Mouse (Mus musculus) spleen, postnatal 4 days (tissue): Measurements from ENCODE around the gene Sgk2.

ENCODE experiments used
- DNase-seq, 2 experiments: peaks; one replicate each; pipeline ENCODE4 v3.0.0; 2022; ENCODE audit warnings: low spot score in 2 of 2

Sgk2 gene

DNA sequence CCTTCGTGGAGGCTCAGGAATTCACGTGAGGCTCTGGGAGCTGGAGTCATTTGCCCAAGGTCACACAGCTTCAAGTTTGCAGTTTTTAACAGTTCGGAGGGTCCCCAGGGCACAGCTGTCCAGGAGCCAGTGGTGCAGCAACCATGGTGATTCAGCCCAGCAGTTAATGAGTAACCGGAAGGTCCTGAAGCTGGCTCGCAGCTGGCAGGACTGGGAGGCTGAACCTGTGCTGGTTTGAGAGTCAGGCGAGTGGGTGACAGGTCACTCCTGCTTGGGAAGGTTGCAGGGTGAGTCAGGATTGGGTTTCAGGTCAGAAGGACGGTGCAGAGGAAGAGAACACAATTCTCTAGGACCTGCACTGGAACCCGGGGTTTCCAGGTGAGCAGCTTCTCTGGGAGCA, at the start of gene Sgk2:
Gene Sgk2, plus strand, starts transcription at position 113 of the 400 bp plus-strand sequence.
- no peak for DNase-seq

DNA sequence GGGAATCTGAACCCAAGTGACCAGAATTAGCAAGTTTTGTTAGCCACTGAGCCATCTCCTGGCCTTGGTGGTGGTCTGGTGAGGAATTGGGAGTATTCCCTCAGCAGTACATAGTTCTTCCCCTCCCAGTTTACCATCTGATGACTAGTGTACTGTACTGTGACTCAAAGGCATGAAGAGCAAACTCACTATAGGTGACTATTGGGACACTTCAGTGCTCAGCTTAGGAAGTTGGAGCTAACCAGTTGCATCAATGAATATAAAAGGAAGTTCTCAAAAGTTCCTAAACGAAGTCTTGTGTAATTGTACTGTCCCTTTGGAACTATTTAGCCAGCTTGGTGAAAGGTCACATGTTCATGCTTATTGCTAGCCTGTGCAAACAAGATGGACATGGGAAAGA, 47.6 kb upstream of the Sgk2 start:
- no peak for DNase-seq

DNA sequence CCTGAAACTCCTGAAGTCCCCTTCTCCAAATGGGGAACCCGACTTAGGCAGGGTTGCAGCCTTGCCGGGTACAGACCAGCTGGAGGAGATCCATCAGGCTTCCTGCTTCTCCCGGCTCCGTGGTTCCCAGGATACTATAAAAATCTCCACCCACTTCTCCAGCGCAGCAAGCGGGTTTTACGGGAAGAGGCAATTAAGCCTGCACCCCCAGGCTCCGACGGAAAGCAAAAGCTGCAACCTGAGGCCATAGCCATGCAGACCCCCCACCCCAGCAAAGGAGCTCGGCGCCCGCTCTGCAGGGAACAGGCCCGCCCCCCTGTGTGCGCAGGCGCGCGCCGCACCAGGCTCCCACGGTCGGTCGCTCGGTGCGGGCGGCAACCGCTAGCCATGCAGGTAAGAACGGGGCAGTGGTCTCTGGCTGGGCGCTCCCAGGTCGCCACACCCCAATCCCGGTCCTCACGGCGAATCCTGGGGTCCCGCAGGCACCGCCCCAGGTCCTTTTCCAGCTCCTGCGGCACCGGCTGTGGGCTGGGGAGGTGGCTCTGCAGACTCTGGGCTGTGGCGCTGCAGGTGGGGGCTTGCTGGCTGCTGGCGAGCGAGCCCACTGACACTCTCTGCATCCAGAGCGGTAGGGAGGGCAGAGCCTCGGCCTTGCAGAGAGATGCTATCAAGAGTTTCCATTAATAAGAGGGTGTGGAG, 43.8 kb upstream of the Sgk2 start, which contains the start of gene L3mbtl1:
Gene L3mbtl1, plus strand, starts transcription at position 325 of the 699 bp plus-strand sequence.
- no peak for DNase-seq

DNA sequence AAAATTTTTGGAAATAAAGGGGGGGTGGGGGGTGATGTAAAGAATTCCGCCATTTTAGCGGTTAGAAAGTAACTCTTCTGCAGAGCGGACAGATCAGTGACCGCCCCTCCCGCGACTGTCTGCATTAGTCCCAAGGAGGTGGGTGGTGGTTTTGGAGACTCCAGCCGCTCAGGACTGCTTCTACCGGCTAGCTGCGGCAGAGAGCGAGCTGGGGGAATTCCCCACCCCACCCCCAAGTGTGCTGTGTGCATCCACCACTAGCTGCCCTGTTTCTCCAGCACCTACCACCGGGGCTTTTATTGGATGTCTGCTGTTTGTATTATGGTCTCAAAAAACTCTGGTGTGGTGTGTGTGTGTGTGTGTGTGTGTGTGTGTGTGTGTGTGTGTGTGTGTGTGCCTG, 43.2 kb upstream of the Sgk2 start:
- no peak for DNase-seq

DNA sequence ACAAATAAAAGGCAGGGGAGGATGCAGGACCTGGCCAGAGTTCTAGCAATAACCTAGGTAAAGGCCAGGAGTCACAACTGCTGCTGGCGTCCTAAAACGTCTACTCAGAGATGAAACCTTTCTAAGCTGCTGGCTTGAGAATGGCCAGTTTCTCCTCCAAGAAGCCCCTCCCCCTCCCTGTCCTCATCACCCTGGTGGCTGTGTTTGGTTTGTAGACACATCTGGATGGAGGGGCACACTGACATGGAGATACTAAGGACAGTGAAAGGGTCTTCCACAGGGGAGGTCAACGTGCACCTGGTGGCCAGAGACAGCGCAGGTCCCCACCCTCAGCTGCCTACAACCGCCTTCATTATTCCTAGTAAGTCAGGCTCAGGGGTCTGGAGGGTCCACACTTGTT, 40.2 kb upstream of the Sgk2 start:
- no peak for DNase-seq

DNA sequence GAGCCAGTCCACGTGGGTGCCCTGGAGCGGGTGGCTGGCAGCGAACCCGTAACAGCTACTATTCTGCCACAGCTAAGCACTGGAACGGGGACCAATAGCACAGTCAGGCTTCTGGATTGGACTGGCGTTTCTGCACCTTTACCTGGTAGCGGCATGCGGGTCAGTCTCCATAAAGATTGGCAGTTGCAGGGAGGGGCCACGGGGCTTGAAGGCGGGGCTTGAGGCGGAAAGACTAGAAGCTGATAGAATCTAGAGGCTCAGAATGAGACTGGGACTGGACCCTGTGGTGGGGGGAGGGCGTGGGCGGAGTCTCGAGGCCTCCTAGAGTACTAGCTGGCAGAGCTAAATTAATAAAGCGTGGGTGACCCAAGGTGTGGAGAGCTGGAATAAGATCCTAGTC, 39.4 kb upstream of the Sgk2 start:
- DNase-seq, result no peak

DNA sequence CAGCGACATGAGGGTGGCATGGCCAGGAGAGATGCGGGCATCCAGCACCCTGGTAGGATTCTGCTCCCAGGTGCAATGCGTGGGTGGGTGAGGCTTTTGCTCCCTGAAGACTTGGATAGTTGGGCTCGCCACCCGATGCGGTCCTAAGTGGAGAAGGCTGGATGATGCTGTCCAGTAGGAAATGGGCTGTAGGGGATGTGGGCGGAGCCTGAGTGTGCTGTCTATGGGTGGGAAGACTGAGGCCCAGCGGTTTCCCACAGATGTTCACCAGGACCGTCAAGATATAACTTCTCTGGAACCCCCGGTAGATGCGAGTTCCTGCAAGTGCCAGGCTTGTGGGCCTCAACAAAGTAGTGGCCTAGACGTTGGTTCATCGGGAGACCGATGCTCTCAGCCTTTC, 38.9 kb upstream of the Sgk2 start:
- DNase-seq, result no peak

DNA sequence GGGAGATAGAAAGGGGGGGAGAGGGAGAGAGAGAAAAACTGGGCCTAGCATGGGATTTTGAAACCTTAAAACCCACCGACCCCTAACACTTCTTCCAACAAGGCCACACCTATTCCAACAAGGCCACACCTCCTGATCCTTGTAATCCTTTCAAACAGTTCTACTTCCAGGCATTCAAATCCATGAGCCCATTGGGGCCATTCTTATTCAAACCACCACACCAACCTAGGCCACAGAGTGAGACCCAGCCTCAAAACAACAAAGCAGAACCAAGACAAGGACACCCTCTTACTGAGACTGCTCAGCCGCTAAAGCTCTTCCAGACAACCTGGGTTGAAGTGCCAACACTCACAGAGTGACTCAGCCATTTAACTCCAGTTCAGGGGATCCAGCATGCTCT, 36.4 kb upstream of the Sgk2 start:
- DNase-seq, result no peak

DNA sequence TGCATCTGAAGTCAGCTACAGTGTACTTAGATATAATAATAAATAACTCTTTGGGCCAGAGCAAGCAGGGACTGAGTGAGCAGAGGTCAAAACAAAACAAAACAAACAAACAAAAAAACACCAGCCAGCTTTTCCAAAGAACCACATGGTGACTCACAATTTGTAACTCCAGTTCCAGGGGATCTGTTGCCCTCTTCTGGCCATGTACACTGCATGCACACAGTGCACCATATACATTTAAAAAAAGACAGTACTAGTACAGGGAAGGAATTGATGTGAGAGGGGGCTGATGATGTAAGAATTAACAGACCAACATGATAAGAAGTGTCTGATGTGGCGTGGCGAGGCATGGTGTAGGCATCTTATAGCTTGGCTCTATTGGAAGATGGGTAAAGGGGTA, 30.3 kb upstream of the Sgk2 start:
- DNase-seq, result no peak

DNA sequence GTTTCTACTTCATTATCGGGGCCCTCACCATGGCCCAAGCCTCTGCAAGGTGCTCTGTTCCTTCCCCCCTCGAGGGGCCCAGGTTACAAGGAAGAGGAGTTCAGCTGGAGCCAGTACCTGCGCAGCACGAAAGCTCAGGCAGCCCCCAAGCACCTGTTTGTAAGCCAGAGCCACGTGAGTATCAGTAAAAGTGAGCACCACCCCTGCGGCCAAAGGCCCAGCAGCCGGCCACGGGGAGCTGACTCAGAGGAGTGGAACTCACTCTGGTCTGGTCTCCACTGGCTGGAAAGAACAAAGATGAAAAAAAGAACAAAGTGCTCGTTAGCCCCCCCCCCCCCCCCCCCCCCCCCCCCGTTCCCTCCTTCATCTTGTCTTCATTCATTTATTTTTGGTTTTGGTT, 25.8 kb upstream of the Sgk2 start:
- DNase-seq, result no peak

DNA sequence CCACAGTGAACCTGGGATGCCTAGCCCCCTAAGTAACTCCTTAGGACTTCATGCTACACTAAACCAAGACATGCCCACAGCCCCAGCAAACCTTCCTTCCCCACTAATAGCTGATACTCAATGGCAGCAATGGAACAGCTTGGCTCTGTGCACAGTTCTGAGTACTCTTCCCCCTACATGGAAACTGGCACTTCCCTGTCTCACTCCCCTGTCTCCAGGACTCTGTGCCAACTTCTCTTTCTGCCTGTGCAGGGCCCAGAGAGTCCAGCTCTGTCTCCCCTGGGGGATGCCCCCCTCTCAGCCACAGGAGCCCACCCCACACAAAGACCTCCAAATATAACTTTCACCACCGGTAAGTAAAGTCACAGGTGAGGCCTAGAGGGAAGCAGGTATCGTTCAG, 20.4 kb upstream of the Sgk2 start:
- DNase-seq, result no peak

DNA sequence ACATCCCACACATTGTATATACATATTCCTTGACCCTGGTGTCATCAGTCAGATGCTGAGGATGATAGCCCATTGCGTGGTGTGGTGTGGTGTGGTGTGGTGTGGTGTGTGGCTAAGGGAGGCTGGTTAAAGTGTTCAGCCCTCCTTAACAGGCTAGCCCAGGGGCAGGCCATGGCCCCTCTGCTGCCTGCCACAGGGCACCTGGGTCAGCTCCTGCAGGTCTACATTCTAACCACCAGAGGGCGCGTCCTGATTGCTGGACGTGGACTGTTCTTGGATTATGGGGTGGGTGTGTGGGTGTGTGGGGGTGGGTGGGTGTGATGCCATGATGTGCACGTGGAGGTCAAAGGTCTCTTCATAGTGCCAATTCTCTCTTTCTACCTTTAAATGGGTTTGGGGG, 18.8 kb upstream of the Sgk2 start:
- peak; percentile 28 to 74 for DNase-seq

DNA sequence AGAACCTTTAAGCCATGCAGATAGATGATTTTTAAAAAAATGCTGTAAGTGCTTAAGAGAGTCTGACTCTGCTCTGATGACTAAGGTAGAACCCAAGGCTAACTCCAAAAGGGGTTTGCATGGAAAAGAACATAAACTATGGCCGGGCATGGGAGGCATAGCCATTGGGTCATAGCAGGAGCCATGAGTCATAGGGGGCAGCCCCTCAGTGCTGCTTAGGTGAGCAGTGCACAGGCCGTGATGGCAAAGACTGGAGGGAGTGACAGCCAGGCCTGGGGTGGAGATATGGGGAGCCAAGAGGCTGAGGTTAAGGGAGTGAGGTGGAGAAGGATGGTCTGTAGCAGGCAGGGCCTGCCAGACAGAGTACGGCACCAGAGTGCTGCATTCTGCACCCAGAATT, 18.0 kb upstream of the Sgk2 start:
- no peak for DNase-seq

DNA sequence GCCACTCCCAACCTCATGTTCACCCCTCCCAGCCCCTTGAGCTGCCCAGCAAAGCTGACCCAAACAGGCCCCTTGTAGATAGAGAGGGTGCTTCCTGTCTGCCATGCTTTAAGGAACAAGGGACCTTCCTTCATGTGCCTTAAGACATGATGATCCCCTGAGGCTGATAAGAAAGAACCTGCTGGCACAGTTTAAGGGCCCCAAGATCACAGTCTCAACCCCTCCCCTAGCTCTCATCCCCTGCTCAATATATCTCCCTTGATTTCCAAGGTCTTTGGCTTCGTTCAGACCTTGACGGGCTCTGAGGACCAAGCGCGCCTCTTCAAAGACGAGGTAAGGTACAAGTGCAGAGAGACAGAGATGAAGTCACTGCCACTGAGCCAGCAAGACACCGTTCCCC, 16.2 kb upstream of the Sgk2 start:
- no peak for DNase-seq

DNA sequence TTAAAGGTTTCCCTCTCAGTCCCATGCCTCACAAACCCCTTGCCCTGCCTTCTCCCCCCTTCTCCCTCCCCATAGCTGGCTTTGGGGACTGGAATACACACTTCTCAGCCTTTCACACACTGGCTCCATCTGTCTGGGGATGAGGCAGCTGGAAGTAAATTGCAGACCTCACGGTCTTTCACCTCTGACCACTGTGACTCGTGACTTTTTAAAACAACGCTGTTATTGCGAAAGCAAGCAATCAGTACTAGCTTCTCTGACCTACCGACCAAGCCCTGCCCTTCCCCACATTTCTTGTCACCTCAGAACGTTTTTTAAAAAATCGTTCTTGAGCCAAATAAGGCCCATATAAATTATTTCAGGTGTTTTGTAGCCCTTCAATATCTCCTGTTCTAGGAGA, 14.4 kb upstream of the Sgk2 start:
- DNase-seq, result no peak

DNA sequence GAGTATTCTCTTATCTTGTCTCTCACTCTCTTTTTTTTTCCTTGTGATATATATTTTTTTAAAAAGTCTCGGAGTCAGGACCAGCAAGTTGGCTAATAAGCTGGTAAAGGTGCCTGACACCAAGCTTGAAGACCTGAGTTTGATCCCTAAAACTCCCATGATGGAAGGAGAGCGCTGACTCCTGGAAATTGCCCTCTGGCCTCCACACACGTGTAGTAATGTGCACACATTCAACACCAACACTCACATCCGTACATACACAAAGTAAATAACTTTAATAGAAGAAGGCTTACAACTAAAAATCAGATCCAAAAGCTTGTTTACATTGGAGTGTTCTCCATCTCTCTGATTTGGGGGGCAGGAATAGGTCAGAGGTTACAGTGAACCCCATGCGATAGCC, 13.9 kb upstream of the Sgk2 start:
- no peak for DNase-seq

DNA sequence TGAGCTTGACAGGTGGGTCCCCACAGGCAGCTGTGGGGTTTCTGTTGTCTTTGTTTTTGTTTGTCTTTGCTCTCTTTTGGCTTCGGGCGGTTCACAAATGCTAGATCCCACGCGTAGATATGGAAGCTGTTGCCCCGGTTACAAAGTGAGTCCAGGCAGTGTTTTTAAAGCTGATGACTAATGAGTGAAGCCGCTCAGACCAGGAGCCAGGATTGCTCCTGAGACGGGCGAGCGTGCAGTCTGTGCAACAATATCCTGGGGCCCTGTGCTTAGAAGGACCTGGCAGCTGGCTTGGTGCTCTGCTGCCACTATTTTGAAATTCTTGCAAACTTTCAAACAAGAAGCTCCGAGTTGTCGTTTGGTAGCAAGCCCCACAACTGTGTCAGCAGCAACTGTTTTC, 13.5 kb upstream of the Sgk2 start:
- DNase-seq, result no peak

DNA sequence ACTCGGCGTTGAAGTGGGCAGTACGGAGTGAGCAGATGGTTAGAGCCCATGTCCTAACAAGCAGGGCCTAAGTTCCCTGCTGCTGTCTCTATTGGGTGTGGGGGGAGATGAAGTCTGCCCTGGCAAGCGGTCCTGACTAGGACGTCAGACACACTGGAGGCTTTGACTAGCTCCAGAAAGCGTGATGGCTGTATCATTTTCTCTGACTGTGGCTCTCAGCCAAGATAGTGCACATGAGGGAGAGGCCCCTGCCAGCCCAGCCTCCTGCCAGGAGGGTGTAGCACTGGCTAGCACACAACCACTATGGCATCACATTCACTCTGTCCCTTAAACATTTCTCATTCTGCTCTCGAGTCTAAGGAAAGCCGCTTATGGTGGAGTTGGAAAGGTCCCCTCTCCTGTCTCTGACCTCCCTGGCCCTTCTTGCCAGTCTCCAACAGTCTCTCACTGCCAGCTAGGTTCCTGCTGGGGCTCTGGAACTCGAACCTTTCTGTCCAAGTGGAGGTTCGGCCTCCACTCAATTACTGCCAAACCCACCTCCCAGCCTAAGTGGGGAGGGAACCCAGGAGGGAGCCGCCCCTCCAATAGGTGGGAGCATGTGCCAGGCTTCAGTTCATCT, 11.9 kb upstream of the Sgk2 start:
- no peak for DNase-seq

DNA sequence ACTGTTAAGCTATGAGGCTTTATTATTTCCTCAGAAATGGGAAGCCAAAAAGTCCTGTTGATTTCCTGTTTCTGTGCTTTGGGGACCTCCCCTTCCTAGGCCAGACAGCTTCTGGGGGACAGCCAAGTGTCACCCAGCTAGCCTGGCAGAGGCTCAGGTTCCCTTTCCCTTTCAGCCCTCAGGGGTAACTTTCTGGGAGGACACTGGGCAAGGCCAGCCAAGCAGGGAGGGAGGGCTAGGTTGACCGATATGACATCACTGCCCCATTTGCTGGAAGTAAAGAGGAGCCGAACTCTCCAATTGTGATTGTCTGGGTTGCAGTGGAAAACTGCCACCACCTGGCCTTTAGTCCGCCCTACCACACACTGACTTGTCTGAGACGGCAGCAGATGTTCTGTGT, 11.1 kb upstream of the Sgk2 start:
- no peak for DNase-seq

DNA sequence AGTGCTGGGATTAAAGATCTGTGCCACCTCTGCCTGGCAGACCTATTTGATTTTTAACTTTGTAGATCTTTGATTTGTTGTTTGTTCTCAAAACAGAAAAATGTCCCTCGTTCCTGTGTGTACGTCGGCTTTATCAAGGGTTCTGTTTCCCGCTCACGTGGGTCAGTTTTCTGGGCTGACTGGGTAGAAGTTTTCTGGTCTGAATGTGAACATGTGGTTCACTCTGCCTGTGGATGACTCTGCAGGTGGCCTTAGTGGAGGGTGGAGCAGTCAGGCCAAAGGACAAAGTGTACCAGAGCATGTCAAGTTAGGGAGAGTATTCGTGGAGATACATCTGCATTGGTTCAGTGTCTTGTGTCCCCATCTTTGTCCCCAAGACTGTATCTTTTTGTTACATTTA, 2.7 kb upstream of the Sgk2 start:
- no peak for DNase-seq

DNA sequence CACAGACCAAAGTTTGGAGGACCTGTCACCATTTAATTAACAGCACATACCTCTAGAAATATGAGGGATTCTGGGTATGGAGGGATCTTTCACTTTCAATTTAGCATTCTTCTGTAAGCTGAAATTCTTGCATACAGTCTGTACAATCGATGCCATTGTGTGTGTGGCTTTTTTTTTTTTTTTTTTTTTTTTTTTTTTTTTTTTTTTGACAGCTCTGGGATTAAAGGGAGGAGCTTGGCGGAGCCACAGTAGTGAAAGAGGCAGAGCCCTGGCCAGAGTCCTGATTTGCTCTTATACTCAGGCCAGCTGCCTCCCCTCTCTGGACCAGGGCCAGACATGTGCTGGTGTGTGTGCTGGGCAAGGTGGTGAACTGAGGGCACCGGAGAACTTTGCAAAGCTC, 1.2 kb upstream of the Sgk2 start:
- DNase-seq, result no peak

DNA sequence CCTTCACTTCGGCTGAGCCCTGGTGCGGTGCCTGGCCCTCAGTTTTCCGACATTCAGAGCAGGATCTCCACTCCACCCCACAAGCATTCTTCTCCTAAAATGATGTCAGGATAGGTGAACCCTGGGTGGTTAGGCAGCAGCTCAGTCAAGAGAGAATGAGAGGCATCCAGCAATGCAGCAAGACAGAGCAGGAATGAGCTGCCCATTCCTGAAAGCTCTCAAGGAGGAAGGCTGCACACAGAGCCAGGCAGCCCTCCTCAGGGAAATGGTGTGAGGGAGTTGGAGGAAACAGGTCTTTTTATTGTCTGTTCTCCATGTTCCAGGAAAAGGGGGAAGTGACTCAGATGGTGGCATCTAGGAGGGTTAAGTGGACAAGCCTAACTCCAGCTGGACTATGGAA, 366 bp upstream of the Sgk2 start:
- DNase-seq, result no peak

DNA sequence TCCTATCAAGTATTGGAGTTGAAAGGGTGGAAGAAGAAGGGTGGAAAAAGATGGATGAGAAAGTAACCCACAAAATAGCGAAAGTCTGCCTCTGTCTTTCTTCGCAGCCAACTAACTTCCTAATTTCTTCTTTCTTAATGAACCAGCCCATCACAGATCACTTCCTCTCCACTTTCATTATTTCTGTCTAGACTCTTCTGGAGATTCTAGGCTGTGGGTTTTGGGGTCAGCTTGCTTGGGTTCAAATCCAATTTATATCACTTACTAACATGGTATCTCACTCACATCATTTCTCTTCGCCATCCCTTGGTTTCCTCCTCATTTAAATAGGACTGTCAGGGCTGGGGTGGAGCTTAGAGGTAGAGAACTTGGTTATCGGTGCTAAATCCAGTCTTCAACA, 1.1 kb downstream of the Sgk2 start:
- DNase-seq, result no peak
